Mouse (Mus musculus) hindbrain, postnatal 0 days (tissue): ENCODE measurements at regions not wholly inside any gene's neighbourhood (a gene's known extent, or its start where the extent isn't known, plus 50 kb on each side); places are given as distances from the start of the nearest gene placed in this dataset.
A peak's percentile ranks its signal among the peaks of the same experiment; 100 is the strongest.

ENCODE experiments used
- ATAC-seq: fragments of 200-750 bp; cut with Nextera tagmentation; 2 replicates; pipeline ENCODE4 v1.8.0; 2017; ENCODE audit warnings: mild to moderate bottlenecking, moderate TSS enrichment, moderate library complexity
- DNase-seq: peaks from one replicate; pipeline ENCODE4 v3.0.0-alpha.2; 2015; ENCODE audit warnings: low spot score
- H3K27ac ChIP-seq: fragments of 300-500 bp; sonication (generic); 2 replicates; pipeline ENCODE4 v1.5.1; 2014; ENCODE audit warnings: mild to moderate bottlenecking
- H3K27me3 ChIP-seq: fragments of 300-500 bp; sonication (generic); 2 replicates; pipeline ENCODE4 v1.6.1; 2014; ENCODE audit warnings: low read length, mixed read lengths; ENCODE audit not compliant: insufficient read depth
- H3K36me3 ChIP-seq: fragments of 300-500 bp; sonication (generic); 2 replicates; pipeline ENCODE4 v1.6.1; 2014; ENCODE audit warnings: low read length, mixed read lengths; ENCODE audit not compliant: insufficient read depth
- H3K4me1 ChIP-seq: fragments of 300-500 bp; sonication (generic); 2 replicates; pipeline ENCODE4 v1.6.1; 2014; ENCODE audit warnings: antibody characterized with exemption, low read length, mixed read lengths; ENCODE audit not compliant: insufficient read depth
- H3K4me2 ChIP-seq: fragments of 300-500 bp; sonication (generic); 2 replicates; pipeline ENCODE4 v1.6.1; 2014; ENCODE audit warnings: low read depth, mild to moderate bottlenecking, low read length, moderate library complexity, mixed read lengths
- H3K4me3 ChIP-seq: fragments of 300-500 bp; sonication (generic); 2 replicates; pipeline ENCODE4 v1.5.1; 2014; ENCODE audit warnings: low read length
- H3K9ac ChIP-seq: fragments of 300-500 bp; sonication (generic); replicated peaks from 2 replicates; pipeline ENCODE4 v1.6.1; 2014; ENCODE audit warnings: mild to moderate bottlenecking, low read length, moderate library complexity, mixed read lengths
- H3K9me3 ChIP-seq: fragments of 300-500 bp; sonication (generic); 2 replicates; pipeline ENCODE4 v1.6.1; 2016; ENCODE audit warnings: low read length, mixed read lengths
- CTCF ChIP-seq: IDR thresholded peaks from 2 replicates; pipeline ENCODE4 v1.5.1; 2016; ENCODE audit warnings: antibody characterized with exemption, control low read depth, low read depth
- WGBS: fragments of 180-500 bp; shearing (Covaris S2); extraction: QIAGEN DNeasy Blood & Tissue Kit; methylation state at CpG from one replicate; pipeline ENCODE4 v1.1.7; 2014; 5-methylcytosine and 5-hydroxymethylcytosine counted together

- H3K36me3 ChIP-seq = no peaks in the 10 kb centered on the region
- H3K27ac ChIP-seq = no peak overlapping the region
- no peaks in the 10 kb centered on the region for H3K9me3 ChIP-seq
- no peaks in the 10 kb centered on the region for H3K4me1 ChIP-seq
- no peak overlapping the region for H3K4me2 ChIP-seq
- 0 out of 2 replicates have a peak, but pooled peaks have one; percentile 45 for ATAC-seq
- 15% methylated on average over 2 of the region's 2 CpGs for WGBS
- no peak overlapping the region for H3K4me3 ChIP-seq
- TF ChIP-seq CTCF = no peak
- H3K27me3 ChIP-seq = no peaks in the 10 kb centered on the region
- DNase-seq = peak; percentile 32
- no peak overlapping the region for H3K9ac ChIP-seq
Measured at GRCm38 (mm10) chr14:91776126-91776525, 2114.4 kb downstream of the Pcdh9 start.
